Mouse (Mus musculus) liver, embryonic 14 days (tissue): ENCODE data around the gene Rfc1. TPM values are rescaled to one million over a fixed set of nuclear protein-coding genes. Genes with fewer than 3 reads are reported as not detected.

Experiments
- polyA plus RNA-seq: library from polyadenylated mRNA; depleted of rRNA; stranded (reverse); fragments of >200 nt; gene quantifications from 2 replicates; pipeline ENCODE4 v1.2.3, GENCODE M21; 2012; rRNA removed

The Rfc1 gene
- 18.9 and 19.8 TPM in 2 replicates for polyA plus RNA-seq

DNA sequence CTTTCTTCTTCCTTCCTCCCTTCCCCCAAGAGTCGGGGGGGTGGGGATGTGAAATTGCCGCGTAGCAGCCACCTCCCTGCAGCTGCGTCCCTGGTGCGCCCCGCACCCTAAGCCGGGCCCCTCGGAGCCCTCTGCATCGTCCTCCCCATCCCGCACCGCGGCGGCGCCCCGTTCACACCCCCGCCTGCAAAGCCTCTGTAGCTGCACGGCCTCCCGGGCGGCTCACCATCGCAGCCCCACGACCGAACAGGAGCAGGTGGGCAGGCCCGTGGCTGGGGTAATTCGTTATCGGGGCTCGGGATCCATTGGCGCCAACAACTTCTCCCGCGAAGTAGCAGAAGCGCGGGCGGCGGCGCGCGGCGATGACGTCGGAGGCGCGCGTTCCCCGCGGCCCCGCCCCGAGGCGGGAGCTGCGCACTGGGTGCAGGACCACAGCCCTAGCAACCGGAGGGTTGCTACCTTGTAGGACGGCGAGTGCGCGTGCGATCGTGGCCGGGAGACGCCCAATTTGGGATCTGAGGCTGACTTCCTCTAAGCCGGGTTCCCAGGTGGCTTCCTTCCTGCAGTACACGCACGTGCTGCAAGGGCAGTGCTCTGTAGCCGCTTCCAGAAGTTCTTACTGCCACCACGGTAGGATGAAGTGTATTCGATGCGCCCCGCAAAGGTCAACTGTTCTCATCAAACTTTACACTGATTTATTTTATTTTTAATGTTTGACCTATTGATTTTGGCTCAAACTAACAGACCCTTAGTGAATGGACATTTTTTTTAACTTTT lies at the start of gene Rfc1:
Rfc1 (minus strand) TSS at position 373 of the 777 bp plus-strand sequence.

DNA sequence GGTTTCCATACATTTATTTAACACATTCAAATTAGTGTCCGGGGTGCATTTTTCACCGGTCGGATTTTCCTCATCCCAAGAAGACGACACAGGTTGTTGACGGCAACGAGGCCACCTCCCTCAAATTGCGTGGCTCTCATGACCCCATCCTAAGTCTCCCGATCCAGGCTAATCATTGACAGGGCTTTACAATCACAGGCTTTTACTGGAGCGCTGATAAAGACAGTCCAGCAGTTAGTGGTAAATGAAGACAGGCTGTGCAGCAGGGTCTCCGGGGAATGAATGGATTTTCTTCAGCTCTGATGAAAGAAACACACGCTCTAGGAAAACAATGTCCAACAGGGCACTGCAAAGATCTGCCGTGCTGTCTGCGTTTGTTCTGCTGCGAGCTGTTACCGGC lies 12.7 kb upstream of the Rfc1 start, which contains the start of gene Klb:
Klb (plus strand) TSS at position 147 of the 400 bp plus-strand sequence.

Other genes starting within 250 kb of the Rfc1 start
- gene Tmem156, start 243.5 kb downstream of the Rfc1 start, polyA plus RNA-seq, result 0.53 and 0.77 TPM in 2 replicates
- 4.6 and 5.3 TPM in 2 replicates for gene Klhl5, start 228.1 kb downstream of the Rfc1 start, polyA plus RNA-seq
- gene Wdr19, start 136.0 kb downstream of the Rfc1 start, polyA plus RNA-seq, result 0.47 and 0.74 TPM in 2 replicates
- 4.2 and 4.9 TPM in 2 replicates for gene Klb, start 12.6 kb upstream of the Rfc1 start, polyA plus RNA-seq
- 758 and 830 TPM in 2 replicates for gene Rpl9, start 55.8 kb upstream of the Rfc1 start, polyA plus RNA-seq
- gene Lias, start 55.8 kb upstream of the Rfc1 start, polyA plus RNA-seq, result 22.6 and 25.0 TPM in 2 replicates
- gene Ugdh, start 100.3 kb upstream of the Rfc1 start, polyA plus RNA-seq, result 6.9 and 7.5 TPM in 2 replicates
- not detected in 2 replicates for gene Gm43552, start 157.2 kb upstream of the Rfc1 start, polyA plus RNA-seq
- 13.1 and 16.0 TPM in 2 replicates for gene Smim14, start 201.5 kb upstream of the Rfc1 start, polyA plus RNA-seq
- 64.8 and 70.9 TPM in 2 replicates for gene Ube2k, start 201.6 kb upstream of the Rfc1 start, polyA plus RNA-seq